Mouse (Mus musculus): ENCODE measurements around the gene Bicd1. TPM values are rescaled to one million over a fixed set of nuclear protein-coding genes. Genes with fewer than 3 reads are reported as not detected.

Bicd1 gene
- polyA plus RNA-seq, 1 experiment = 27.7 TPM

DNA sequence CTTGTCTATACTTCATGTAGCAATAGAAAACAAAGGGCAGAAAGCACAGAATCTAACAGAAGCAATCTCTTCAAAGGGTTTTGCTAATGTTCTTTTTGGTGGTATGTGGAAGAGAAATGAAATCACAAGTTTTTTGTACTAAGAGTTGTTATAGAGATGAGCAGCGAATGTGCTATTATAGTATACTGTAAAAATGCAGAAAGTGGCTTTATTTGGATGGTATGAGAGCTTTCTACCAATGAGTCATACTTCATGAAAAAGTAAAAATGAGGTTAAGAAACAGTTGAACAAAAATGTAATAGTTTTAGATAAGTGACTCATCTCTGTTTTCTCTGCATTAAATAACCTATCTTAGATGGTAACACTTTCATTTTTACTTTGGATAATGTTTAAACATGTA lies 165.6 kb downstream of the Bicd1 start:
- H3K27ac ChIP-seq (ENCODE audit: insufficient read depth, low read length) = no peak overlapping the region
- 97% methylated on average over 1 of the region's 1 CpGs for WGBS
- no peak for DNase-seq

DNA sequence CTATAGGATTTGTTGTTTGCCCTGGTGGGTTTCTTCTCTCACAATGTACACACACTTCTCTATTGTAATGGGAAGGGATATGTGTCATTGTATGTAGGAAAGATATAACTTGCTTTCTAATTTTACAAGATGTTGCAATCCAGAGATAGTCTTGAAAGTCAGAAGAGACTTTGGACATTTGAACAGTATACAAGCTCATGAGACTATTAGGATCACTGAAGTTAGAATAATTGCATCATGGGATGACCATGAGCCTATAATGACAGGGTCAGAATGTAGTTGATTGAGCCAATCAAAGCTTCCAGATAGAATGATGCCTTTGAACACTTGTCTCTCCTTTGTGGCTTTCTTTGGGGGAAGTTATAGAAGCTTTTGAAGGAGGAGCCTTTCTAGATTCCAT lies 171.4 kb downstream of the Bicd1 start:
- Histone ChIP-seq H3K27ac (ENCODE audit: insufficient read depth, low read length) (no peak overlapping the region), H3K4me3 (replicated peaks; ENCODE audit: insufficient read depth, low read depth, low read length) (no peak overlapping the region), H3K27me3 (ENCODE audit: control insufficient read depth, insufficient read depth, low read length) (no peaks in the 10 kb centered on the region), H3K4me1 (ENCODE audit: control insufficient read depth, insufficient read depth, low read length) (no peaks in the 10 kb centered on the region)
- TF ChIP-seq POLR2A (IDR thresholded peaks at IDR 0.05; ENCODE audit: borderline replicate concordance, insufficient read depth, low read length) (no peak), CTCF (IDR thresholded peaks at IDR 0.05; ENCODE audit: borderline replicate concordance, insufficient read depth, low read depth, low read length) (no peak)
- no peak for DNase-seq

More for the DNA sequence above, 165.6 kb downstream of the Bicd1 start:
- no peak for TF ChIP-seq CTCF (IDR thresholded peaks at IDR 0.05; ENCODE audit: borderline replicate concordance, insufficient read depth, low read depth, low read length)
- TF ChIP-seq POLR2A (IDR thresholded peaks at IDR 0.05; ENCODE audit: borderline replicate concordance, insufficient read depth, low read length) = no peak
- no peaks in the 10 kb centered on the region for H3K27me3 ChIP-seq (ENCODE audit: control insufficient read depth, insufficient read depth, low read length)
- no peaks in the 10 kb centered on the region for H3K4me1 ChIP-seq (ENCODE audit: control insufficient read depth, insufficient read depth, low read length)
- no peak overlapping the region for H3K4me3 ChIP-seq (replicated peaks; ENCODE audit: insufficient read depth, low read depth, low read length)

DNA sequence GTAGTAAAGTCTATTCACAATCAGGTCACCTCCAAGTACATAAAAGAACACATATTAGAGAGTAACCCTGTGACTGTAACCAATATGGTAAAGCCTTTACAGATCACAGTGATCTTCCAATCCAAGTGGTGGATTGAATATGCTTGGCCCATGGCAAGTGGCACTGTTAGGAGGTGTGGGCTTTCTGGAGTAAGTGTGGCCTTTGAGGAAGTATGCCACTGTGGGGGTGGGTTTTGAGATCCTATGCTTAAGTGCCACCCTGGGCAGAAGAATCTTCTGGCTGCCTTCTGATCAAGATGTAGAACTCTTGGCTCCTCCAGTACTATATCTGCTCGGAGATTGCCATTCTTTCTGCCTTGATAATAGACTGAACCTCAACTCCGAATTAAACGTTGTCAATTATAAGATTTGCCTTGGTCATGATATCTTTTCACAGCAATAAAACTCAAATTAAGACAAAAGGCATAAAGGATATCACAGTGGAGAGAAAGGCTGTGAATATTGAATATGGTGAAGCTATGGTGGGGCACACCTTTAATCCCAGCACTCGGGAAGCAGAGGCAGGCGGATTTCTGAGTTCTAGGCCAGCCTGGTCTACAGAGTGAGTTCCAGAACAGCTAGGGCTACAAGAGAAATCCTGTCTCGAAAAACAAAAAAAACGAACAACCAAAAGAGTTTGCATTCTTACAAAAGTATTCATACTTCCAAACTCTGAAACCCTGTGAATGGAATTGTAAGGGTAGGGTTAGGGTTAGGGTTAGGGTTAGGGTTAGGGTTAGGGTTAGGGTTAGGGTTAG lies 177.2 kb downstream of the Bicd1 start:
- TF ChIP-seq POLR2A (IDR thresholded peaks at IDR 0.05; ENCODE audit: borderline replicate concordance, insufficient read depth, low read length) (no peak), CTCF (IDR thresholded peaks at IDR 0.05; ENCODE audit: borderline replicate concordance, insufficient read depth, low read depth, low read length) (no peak)
- Histone ChIP-seq H3K27me3 (ENCODE audit: control insufficient read depth, insufficient read depth, low read length) (no peaks in the 10 kb centered on the region), H3K4me3 (replicated peaks; ENCODE audit: insufficient read depth, low read depth, low read length) (no peak overlapping the region), H3K27ac (ENCODE audit: insufficient read depth, low read length) (no peak overlapping the region), H3K4me1 (ENCODE audit: control insufficient read depth, insufficient read depth, low read length) (no peaks in the 10 kb centered on the region)
- WGBS = 96% methylated on average over 7 of the region's 7 CpGs
- no peak for DNase-seq

Other genes with a start within 250 kb of the Bicd1 start
- gene Amn1, start 220.2 kb upstream of the Bicd1 start, polyA plus RNA-seq (2012; rRNA removed) = 19.0 and 27.1 TPM in 2 replicates
- gene Resf1, start 99.5 kb upstream of the Bicd1 start, polyA plus RNA-seq (2012; rRNA removed) = 6.9 and 7.8 TPM in 2 replicates